ENCODE assay signal across 22 mouse cellular contexts in the genomic region with DNA sequence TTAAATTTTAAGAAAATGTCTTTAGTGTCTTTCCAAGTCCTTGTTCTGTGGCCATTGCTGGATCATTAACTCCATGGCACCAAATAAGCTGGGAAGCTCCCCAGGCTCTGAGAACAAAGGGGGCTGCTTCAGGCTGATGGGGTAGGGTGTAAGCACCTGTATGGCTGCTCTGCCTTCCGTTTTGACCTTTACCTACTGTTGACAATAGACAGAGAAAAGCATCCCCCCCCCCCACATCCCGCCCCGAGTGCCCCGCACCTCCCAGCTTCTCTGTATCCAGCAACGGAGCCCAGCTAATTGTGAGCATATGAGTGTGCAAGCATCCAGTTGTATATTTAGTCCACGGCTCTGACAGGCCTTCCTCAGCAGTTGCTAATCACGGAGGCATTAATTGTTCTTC.
DNase-seq lines count a peak whose midpoint lies in the region; ATAC-seq and TF ChIP-seq lines count a peak whose summit lies in the region.
"Had no signal": no experiment of that assay in that cellular context is flagged by ENCODE, and none has a peak within 500 bp of the region (broad histone marks: within the 10 kb centered on the region; RNA-seq: fewer than 3 reads in every experiment).

No protein-coding gene starts in this region.

- intact Hi-C loops in left cerebral cortex, adult 2 months (cut with DNase I): no loop called here

- peak overlapping the region; percentile 78 for H3K27ac ChIP-seq in forebrain, embryonic 10.5 days
- no peak overlapping the region for H3K27ac ChIP-seq in forebrain, embryonic 12.5 days
- H3K27ac ChIP-seq in kidney, embryonic 15.5 days: peak overlapping the region; percentile 83
- peak overlapping the region; percentile 46; the same call in 1 of the 2 replicates for H3K27ac ChIP-seq in intestine, embryonic 15.5 days
- peak overlapping the region; percentile 79; the same call in 1 of the 2 replicates for H3K27ac ChIP-seq in stomach, embryonic 14.5 days (ENCODE audit: low read length)
- no peak overlapping the region for H3K27ac ChIP-seq in left cerebral cortex, adult 2 months
- H3K27ac ChIP-seq: liver, embryonic 15.5 days; midbrain, embryonic 15.5 days had no signal

- no peaks in the 10 kb centered on the region for H3K9me3 ChIP-seq in forebrain, embryonic 10.5 days
- no peaks in the 10 kb centered on the region for H3K9me3 ChIP-seq in forebrain, embryonic 12.5 days
- H3K9me3 ChIP-seq in kidney, embryonic 15.5 days (replicated peaks): no peaks in the 10 kb centered on the region
- no peaks in the 10 kb centered on the region for H3K9me3 ChIP-seq in intestine, embryonic 15.5 days
- no peaks in the 10 kb centered on the region for H3K9me3 ChIP-seq in stomach, embryonic 14.5 days (ENCODE audit: control insufficient read depth, low read depth, low read length)
- H3K9me3 ChIP-seq: heart, embryonic 12.5 days; liver, embryonic 15.5 days; midbrain, embryonic 15.5 days had no signal

- H3K4me3 ChIP-seq in forebrain, embryonic 10.5 days: no peak overlapping the region
- H3K4me3 ChIP-seq in forebrain, embryonic 12.5 days (replicated peaks): no peak overlapping the region
- no peak overlapping the region for H3K4me3 ChIP-seq in kidney, embryonic 15.5 days (replicated peaks)
- H3K4me3 ChIP-seq in intestine, embryonic 15.5 days (replicated peaks): no peak overlapping the region
- no peak overlapping the region for H3K4me3 ChIP-seq in stomach, embryonic 14.5 days (ENCODE audit: low read depth, low read length)
- H3K4me3 ChIP-seq in left cerebral cortex, adult 2 months: no peak overlapping the region
- H3K4me3 ChIP-seq: heart, embryonic 12.5 days; liver, embryonic 15.5 days; megakaryocyte, embryonic 14.5 days; midbrain, embryonic 15.5 days had no signal

- H3K36me3 ChIP-seq in forebrain, embryonic 10.5 days (replicated peaks): no peaks in the 10 kb centered on the region
- no peaks in the 10 kb centered on the region for H3K36me3 ChIP-seq in forebrain, embryonic 12.5 days (replicated peaks)
- H3K36me3 ChIP-seq in kidney, embryonic 15.5 days: no peaks in the 10 kb centered on the region
- no peaks in the 10 kb centered on the region for H3K36me3 ChIP-seq in intestine, embryonic 15.5 days
- no peaks in the 10 kb centered on the region for H3K36me3 ChIP-seq in stomach, embryonic 14.5 days (ENCODE audit: control insufficient read depth, insufficient read depth, low read length)
- H3K36me3 ChIP-seq: G1E; heart, embryonic 12.5 days; liver, embryonic 15.5 days; midbrain, embryonic 15.5 days had no signal

- H3K27me3 ChIP-seq in forebrain, embryonic 10.5 days (ENCODE audit: poor library complexity, severe bottlenecking): no peaks in the 10 kb centered on the region
- no peaks in the 10 kb centered on the region for H3K27me3 ChIP-seq in forebrain, embryonic 12.5 days
- H3K27me3 ChIP-seq in kidney, embryonic 15.5 days: no peaks in the 10 kb centered on the region
- H3K27me3 ChIP-seq in intestine, embryonic 15.5 days (replicated peaks): no peaks in the 10 kb centered on the region
- no peaks in the 10 kb centered on the region for H3K27me3 ChIP-seq in stomach, embryonic 14.5 days (ENCODE audit: control insufficient read depth, insufficient read depth, low read length)
- H3K27me3 ChIP-seq: heart, embryonic 12.5 days; liver, embryonic 15.5 days; megakaryocyte, embryonic 14.5 days; midbrain, embryonic 15.5 days had no signal

- no peak for DNase-seq in forebrain, embryonic 10.5 days (ENCODE audit: extremely low spot score, low spot score)
- no peak for DNase-seq in kidney, postnatal 10 days
- no peak for DNase-seq in MN1 (ENCODE audit: low spot score)
- no peak for DNase-seq in left cerebral cortex, adult 2 months (ENCODE audit: extremely low spot score in 1 of 2, low spot score in 2 of 2)
- DNase-seq: cerebellum, postnatal 10 days; gastrocnemius, postnatal 14 days; kidney, postnatal 36 days; layer of hippocampus, adult 9-11 months; lung, postnatal 14 days; right cerebral cortex, adult 18-20 months; thymus, postnatal 36 days had no signal

- H3K4me1 ChIP-seq in forebrain, embryonic 10.5 days: peaks cover 24% of the 10 kb centered on the region
- 0 out of 2 replicates have a peak, but pooled peaks cover 4% of the 10 kb centered on the region for H3K4me1 ChIP-seq in forebrain, embryonic 12.5 days
- peaks cover 36% of the 10 kb centered on the region for H3K4me1 ChIP-seq in kidney, embryonic 15.5 days
- 0 out of 2 replicates have a peak, but pooled peaks cover 3% of the 10 kb centered on the region for H3K4me1 ChIP-seq in intestine, embryonic 15.5 days (replicated peaks)
- H3K4me1 ChIP-seq in stomach, embryonic 14.5 days (ENCODE audit: control insufficient read depth, insufficient read depth, low read length): peaks cover 16% of the 10 kb centered on the region; the same call in 1 of the 2 replicates
- H3K4me1 ChIP-seq: liver, embryonic 15.5 days; megakaryocyte, embryonic 14.5 days; midbrain, embryonic 15.5 days had no signal

- 48% methylated on average over 7 of the region's 7 CpGs for WGBS in forebrain, embryonic 10.5 days
- 47% methylated on average over 7 of the region's 7 CpGs for WGBS in forebrain, embryonic 12.5 days
- 38% methylated on average over 7 of the region's 7 CpGs for WGBS in kidney, embryonic 15.5 days
- 48% methylated on average over 7 of the region's 7 CpGs for WGBS in intestine, embryonic 15.5 days
- WGBS in stomach, embryonic 14.5 days: 31% methylated on average over 7 of the region's 7 CpGs

- no peak overlapping the region for H3K9ac ChIP-seq in forebrain, embryonic 12.5 days
- no peak overlapping the region for H3K9ac ChIP-seq in kidney, embryonic 15.5 days
- no peak overlapping the region for H3K9ac ChIP-seq in intestine, embryonic 15.5 days
- H3K9ac ChIP-seq in stomach, embryonic 14.5 days (replicated peaks; ENCODE audit: low read depth, low read length): no peak overlapping the region
- H3K9ac ChIP-seq: heart, embryonic 12.5 days; liver, embryonic 15.5 days; midbrain, embryonic 15.5 days had no signal

- H3K4me2 ChIP-seq in forebrain, embryonic 12.5 days: no peak overlapping the region
- peak overlapping the region; percentile 19; the same call in 1 of the 2 replicates for H3K4me2 ChIP-seq in kidney, embryonic 15.5 days
- no peak overlapping the region for H3K4me2 ChIP-seq in intestine, embryonic 15.5 days (replicated peaks)
- 0 out of 2 replicates have a peak overlapping the region, but pooled peaks have one; percentile 21 for H3K4me2 ChIP-seq in stomach, embryonic 14.5 days (replicated peaks; ENCODE audit: low read depth, low read length)
- H3K4me2 ChIP-seq: heart, embryonic 12.5 days; liver, embryonic 15.5 days; midbrain, embryonic 15.5 days had no signal

- no peak for TF ChIP-seq CTCF in left cerebral cortex, adult 2 months (IDR thresholded peaks at IDR 0.05)

- no peak for ATAC-seq in forebrain, embryonic 12.5 days (ENCODE audit: low FRiP score)
- no peak for ATAC-seq in kidney, embryonic 15.5 days (replicated peaks; ENCODE audit: low FRiP score)
- no peak for ATAC-seq in intestine, embryonic 15.5 days
- no peak for ATAC-seq in stomach, embryonic 14.5 days (ENCODE audit: insufficient number of reproducible peaks, insufficient read depth, low FRiP score, low read depth)
- ATAC-seq: CD4-positive, CD25-positive, alpha-beta regulatory T cell, adult 4 months; hindbrain, embryonic 16.5 days; midbrain, embryonic 15.5 days had no signal

Comparison
In these comparisons a context has a peak if more than half of its experiments do, and no peak if none do; other contexts are left out.
1. H3K27ac ChIP-seq: peak in forebrain, embryonic 10.5 days (single experiment), kidney, embryonic 15.5 days (single experiment), intestine, embryonic 15.5 days (single experiment) and stomach, embryonic 14.5 days (single experiment); none in forebrain, embryonic 12.5 days (single experiment) and left cerebral cortex, adult 2 months (single experiment).
2. H3K4me2 ChIP-seq: peak in kidney, embryonic 15.5 days (single experiment) and stomach, embryonic 14.5 days (single experiment); none in forebrain, embryonic 12.5 days (single experiment) and intestine, embryonic 15.5 days (single experiment).